Mouse (Mus musculus) mouse embryonic stem cell (cell line): Measurements from ENCODE around the gene Tk1.
"Not testable (repeated sequence)": the region's sequence is repeated elsewhere in the genome, so short reads cannot be mapped to it uniquely, and the experiment has no call there.

ENCODE experiments used
- in situ Hi-C, 2 experiments: fragments of 300-500 bp; cut with MboI; formaldehyde crosslinking; loops; 1 replicate in 1 of 2; 3 replicates in 1 of 2; pipeline ENCODE4 v1.14.3; 2019 to 2020; ENCODE audit warnings: low sequenced_read_pairs in 2 of 2, low pct_unique_long_range_greater_than_20kb in 1 of 2, mixed read lengths in 1 of 2; ENCODE audit not compliant: unreplicated experiment in 1 of 2

Tk1 gene

GRCm38 (mm10) chr11:117848985-117849671 is 23.2 kb upstream of the Tk1 start, which contains the start of gene Birc5:
Gene Birc5, plus strand, starts transcription at chr11:117849251.
- in situ Hi-C loops: no loop called here

- in situ Hi-C loops: no loop called here
Measured at GRCm38 (mm10) chr11:117848271-117848984, 22.5 kb upstream of the Tk1 start.

GRCm38 (mm10) chr11:117847593-117848215 is 21.8 kb upstream of the Tk1 start:
- in situ Hi-C loops: no loop called here

GRCm38 (mm10) chr11:117846640-117847039 is 20.7 kb upstream of the Tk1 start:
- in situ Hi-C loops: no loop called here

GRCm38 (mm10) chr11:117845651-117846050 is 19.8 kb upstream of the Tk1 start:
- in situ Hi-C loops: no loop called here

DNA sequence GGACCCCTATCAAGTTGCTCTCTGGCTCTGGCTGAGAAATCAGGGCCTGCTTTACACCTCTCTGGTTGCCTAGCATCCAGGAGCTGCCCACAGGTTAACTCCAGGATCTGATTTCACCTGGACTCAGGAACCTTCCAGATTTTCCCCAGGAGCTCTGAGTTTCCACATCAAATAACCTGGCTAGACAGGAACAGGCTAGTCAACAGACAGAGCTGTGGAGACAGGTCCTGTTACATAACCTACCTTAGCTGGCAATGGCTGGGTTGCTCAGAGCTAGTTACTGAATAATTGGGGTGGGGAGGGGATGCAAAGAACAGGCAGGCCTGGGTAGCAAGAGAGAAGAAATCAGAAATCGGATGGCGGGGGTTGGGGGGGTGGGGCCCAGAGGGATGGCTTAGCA is 19.1 kb upstream of the Tk1 start:
- in situ Hi-C loops: no loop called here

GRCm38 (mm10) chr11:117843434-117843833 is 17.5 kb upstream of the Tk1 start:
- in situ Hi-C loops: no loop called here

DNA sequence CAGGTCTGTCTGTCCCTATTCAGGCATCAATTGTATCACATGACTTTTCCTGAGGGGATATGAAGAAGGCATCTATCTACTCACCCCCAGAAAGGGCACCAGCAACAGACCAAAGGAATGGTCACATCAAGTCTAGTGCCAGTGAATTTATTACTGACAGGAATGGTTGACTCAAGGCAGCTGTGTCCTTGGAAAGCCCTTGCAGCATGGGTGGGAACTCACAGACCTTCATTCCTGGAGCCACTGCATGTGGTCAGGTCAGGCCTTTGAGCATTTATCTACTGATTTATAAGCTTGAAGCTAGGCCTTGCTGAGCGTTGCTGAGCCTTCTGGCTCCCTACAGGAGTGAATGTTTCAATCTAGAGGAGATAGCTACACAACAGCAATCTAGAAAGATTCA is 15.0 kb upstream of the Tk1 start:
- in situ Hi-C loops: no loop called here

DNA sequence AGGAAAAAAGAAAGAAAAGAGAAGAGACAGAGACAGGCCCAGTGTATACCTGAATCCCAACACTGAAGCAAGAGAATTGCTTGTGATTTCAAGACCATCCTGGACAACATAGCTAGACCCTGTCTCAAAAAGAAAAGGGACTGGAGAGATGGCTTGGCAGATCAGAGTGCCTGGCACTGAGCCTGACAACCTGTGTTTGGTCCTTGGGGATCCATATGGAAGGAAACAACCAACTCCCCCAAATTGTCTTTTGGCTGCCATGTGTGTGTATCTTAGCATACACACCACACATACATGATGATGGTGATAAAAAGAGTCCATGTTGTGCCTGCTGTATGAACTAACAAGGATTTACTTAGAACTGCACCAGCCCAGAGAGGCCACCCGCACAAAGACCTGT is 13.1 kb upstream of the Tk1 start:
- in situ Hi-C loops: no loop called here

DNA sequence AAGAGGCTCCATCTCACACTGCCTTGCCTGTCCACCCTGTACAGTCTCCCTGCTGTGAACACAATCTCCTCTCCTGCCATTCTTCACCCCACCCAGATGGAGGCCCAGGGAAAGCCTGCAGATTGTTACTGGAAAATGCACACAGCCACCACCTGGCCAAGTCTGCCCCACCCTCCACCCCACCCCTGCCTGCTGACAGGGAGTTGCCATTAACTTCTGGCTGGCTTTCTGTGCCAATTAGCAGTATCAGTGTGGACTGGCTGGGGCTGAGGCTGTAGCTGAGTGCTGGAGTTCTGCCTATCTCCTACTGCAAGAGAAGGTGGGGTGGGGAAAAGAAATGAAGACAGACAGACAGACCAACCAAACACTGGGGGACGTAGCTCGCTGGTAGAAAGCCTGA is 12.7 kb upstream of the Tk1 start:
- in situ Hi-C loops: no loop called here

GRCm38 (mm10) chr11:117836306-117836705 is 10.4 kb upstream of the Tk1 start:
- in situ Hi-C loops: no loop called here

DNA sequence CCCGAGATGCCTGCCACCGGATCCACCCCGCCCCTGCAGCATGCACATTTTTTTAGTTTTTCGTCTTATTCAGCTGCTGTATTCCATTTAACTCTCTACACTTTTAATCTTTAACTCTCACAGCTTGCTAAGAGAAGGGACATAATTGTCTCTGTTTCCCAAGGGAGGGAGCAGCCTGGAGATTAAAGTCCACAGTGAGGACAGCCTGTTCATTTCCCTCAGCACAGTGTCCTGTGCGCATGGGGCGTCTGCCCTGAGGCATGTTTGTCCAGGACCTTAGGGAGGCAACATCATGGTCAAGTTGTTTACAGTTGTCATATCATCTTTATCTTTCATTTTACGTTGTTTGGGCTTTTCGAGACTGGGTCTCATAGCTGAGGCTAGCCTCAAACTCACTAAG is 8.2 kb upstream of the Tk1 start:
- in situ Hi-C loops: no loop called here

GRCm38 (mm10) chr11:117833509-117833908 is 7.6 kb upstream of the Tk1 start:
- in situ Hi-C loops: not testable (repeated sequence)

- in situ Hi-C loops: no loop called here
Measured at GRCm38 (mm10) chr11:117832086-117832969, 6.4 kb upstream of the Tk1 start.

DNA sequence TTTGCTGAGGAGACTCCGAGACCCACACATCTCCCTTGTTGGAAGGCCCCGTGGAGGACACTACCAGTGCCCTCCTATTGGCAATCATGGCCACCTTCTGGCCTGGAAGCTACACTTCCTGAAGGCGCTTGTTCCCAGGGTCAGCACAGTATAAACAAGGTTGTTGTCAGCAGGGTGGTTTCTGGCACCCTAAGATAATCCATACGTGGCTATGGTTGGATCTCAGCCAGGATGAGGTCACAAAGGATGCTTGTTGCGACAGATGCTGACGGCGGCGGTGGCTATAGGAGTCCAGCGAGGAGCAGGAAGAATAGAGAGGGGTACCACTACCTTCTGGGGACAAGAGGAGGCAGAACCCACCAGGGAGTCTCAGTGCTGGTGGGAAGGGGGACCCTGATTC is 4.5 kb upstream of the Tk1 start:
- in situ Hi-C loops: no loop called here

GRCm38 (mm10) chr11:117829671-117830215 is 3.9 kb upstream of the Tk1 start:
- in situ Hi-C loops: no loop called here

DNA sequence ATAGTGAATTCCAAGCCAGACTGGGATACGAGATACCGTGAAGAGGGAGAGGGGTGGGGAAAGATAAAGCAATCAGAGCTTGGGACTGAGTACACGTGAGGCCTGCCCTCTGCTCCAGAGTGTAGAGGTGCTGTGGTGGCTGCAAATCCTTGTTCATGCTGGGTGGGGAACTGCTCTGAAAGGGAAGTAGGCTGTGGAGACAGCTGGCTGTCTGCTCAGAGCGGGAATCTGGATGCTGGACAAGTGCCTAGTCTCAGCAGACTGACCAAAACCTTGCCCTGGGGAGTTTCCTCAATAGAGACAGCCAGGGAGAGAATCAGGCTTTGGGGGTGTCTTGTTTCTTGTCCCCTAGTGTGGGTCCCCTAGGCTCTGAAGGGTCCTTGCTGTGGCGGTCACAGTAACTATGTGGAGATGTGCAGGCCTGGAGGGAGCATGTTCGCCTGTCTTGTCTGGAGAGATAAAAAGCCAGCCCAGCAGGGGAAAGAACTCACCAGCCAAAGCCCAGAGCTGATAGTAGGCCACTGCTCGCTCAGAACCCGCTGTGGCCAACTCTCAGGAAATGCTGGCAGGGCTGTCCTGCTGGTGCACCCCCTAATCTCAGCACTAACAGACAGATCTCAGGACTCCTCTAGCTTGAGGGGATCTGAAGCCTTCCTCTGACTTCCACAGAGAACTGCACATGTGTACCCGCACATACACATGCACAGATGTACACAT is 3.2 kb upstream of the Tk1 start:
- in situ Hi-C loops: no loop called here
